Mouse (Mus musculus): ENCODE data around the gene Gm20458.

- no peak for TF ChIP-seq FLI1 (IDR thresholded peaks at IDR 0.05; ENCODE audit: low read length)
- no peak for TF ChIP-seq GATA1 (IDR thresholded peaks at IDR 0.05; ENCODE audit: borderline replicate concordance, low read length)
Observed at GRCm38 (mm10) chr2:164531169-164531568, 70.4 kb downstream of the Gm20458 start.

Data from megakaryocyte, embryonic 14.5 days (primary cell).